Mouse (Mus musculus): ENCODE data around the gene Pmf1. TPM values are rescaled to one million over a fixed set of nuclear protein-coding genes. Genes with fewer than 3 reads are reported as not detected.
"Not testable (repeated sequence)": the region's sequence is repeated elsewhere in the genome, so short reads cannot be mapped to it uniquely, and the experiment has no call there.

The Pmf1 gene
- total RNA-seq, 2 experiments from 2014 or later = 6.5 to 6.6 TPM

GRCm38 (mm10) chr3:88436395-88437201 lies 26.5 kb upstream of the Pmf1 start:
- intact Hi-C loops (cut with DNase I) = loop anchor here (1.0 kb wide), 1 partner anchor 26 kb away; the partner anchor contains the start of gene Pmf1
- DNase-seq (ENCODE audit: extremely low spot score in 1 of 2, low spot score in 2 of 2) = peak; percentile 57 to 61
- H3K4me3 ChIP-seq = peak overlapping the region; percentile 17; the same call in 1 of the 2 replicates
- peak; percentile 56 for TF ChIP-seq CTCF (IDR thresholded peaks at IDR 0.05)
- H3K27ac ChIP-seq = peak overlapping the region; percentile 79

- Histone ChIP-seq H3K4me3 (no peak overlapping the region), H3K27ac (peak overlapping the region; percentile 79)
- TF ChIP-seq CTCF (IDR thresholded peaks at IDR 0.05) = no peak; the same call in 1 of the 2 replicates
- DNase-seq (ENCODE audit: extremely low spot score in 1 of 2, low spot score in 2 of 2) = peak; percentile 84 to 86
- intact Hi-C loops (cut with DNase I) = no loop called here
Measured at GRCm38 (mm10) chr3:88435515-88435914, 25.4 kb upstream of the Pmf1 start.

GRCm38 (mm10) chr3:88428639-88429038 lies 18.5 kb upstream of the Pmf1 start:
- H3K27ac ChIP-seq; DNase-seq (ENCODE audit: extremely low spot score in 1 of 2, low spot score in 2 of 2); H3K4me3 ChIP-seq: not testable (repeated sequence)
- intact Hi-C loops (cut with DNase I) = loop anchor here (5.0 kb wide), 1 partner anchor 39 kb away; no protein-coding TSS in a partner anchor

GRCm38 (mm10) chr3:88427342-88427905 lies 17.3 kb upstream of the Pmf1 start:
- DNase-seq (ENCODE audit: extremely low spot score in 1 of 2, low spot score in 2 of 2) = no peak
- TF ChIP-seq CTCF (IDR thresholded peaks at IDR 0.05) = no peak
- intact Hi-C loops (cut with DNase I) = loop anchor here (5.0 kb wide), 1 partner anchor 40 kb away; no protein-coding TSS in a partner anchor
- H3K4me3 ChIP-seq = no peak overlapping the region
- no peak overlapping the region for H3K27ac ChIP-seq

- Histone ChIP-seq H3K4me3 (no peak overlapping the region; the same call in 1 of the 2 replicates), H3K27ac (peak overlapping the region; percentile 42; the same call in 1 of the 2 replicates)
- intact Hi-C loops (cut with DNase I) = loop anchor here (2.0 to 5.0 kb wide), 2 partner anchors 15 to 41 kb away; partner anchors contain the start of gene Pmf1
- no peak for DNase-seq (ENCODE audit: extremely low spot score in 1 of 2, low spot score in 2 of 2)
- TF ChIP-seq CTCF (IDR thresholded peaks at IDR 0.05) = no peak
Measured at GRCm38 (mm10) chr3:88425708-88426420, 15.7 kb upstream of the Pmf1 start.

- Histone ChIP-seq H3K4me3 (peak overlapping the region; percentile 81), H3K27ac (peak overlapping the region; percentile 42; the same call in 1 of the 2 replicates)
- DNase-seq (ENCODE audit: extremely low spot score in 1 of 2, low spot score in 2 of 2) = no peak
- intact Hi-C loops (cut with DNase I) = loop anchor here (2.0 to 5.0 kb wide), 2 partner anchors 15 to 42 kb away; partner anchors contain the start of gene Pmf1
- no peak for TF ChIP-seq CTCF (IDR thresholded peaks at IDR 0.05)
Measured at GRCm38 (mm10) chr3:88425330-88425689, 15.2 kb upstream of the Pmf1 start.

GRCm38 (mm10) chr3:88424605-88425329 lies 14.6 kb upstream of the Pmf1 start, which contains the start of gene Slc25a44:
Gene Slc25a44 (minus strand): TSS chr3:88425139.
- intact Hi-C loops (cut with DNase I) = loop anchor here (2.0 to 5.0 kb wide), 2 partner anchors 14 to 43 kb away; partner anchors contain the start of gene Pmf1
- no peak for TF ChIP-seq CTCF (IDR thresholded peaks at IDR 0.05)
- H3K4me3 ChIP-seq = peak within 1 kb of the TSS; percentile 81
- H3K27ac ChIP-seq = peak within 1 kb of the TSS; percentile 93
- peak; percentile 92 to 93 for DNase-seq (ENCODE audit: extremely low spot score in 1 of 2, low spot score in 2 of 2)

- DNase-seq (ENCODE audit: extremely low spot score in 1 of 2, low spot score in 2 of 2) = no peak
- intact Hi-C loops (cut with DNase I) = no loop called here
- TF ChIP-seq CTCF (IDR thresholded peaks at IDR 0.05) = no peak; the same call in none of the 2 replicates
- peak overlapping the region; percentile 17; the same call in 1 of the 2 replicates for H3K4me3 ChIP-seq
- no peak overlapping the region for H3K27ac ChIP-seq
Measured at GRCm38 (mm10) chr3:88422020-88422720, 12.0 kb upstream of the Pmf1 start.

GRCm38 (mm10) chr3:88420771-88421170 lies 10.6 kb upstream of the Pmf1 start:
- no peak for DNase-seq (ENCODE audit: extremely low spot score in 1 of 2, low spot score in 2 of 2)
- Histone ChIP-seq H3K4me3 (no peak overlapping the region), H3K27ac (no peak overlapping the region)
- no peak for TF ChIP-seq CTCF (IDR thresholded peaks at IDR 0.05)
- intact Hi-C loops (cut with DNase I) = no loop called here

GRCm38 (mm10) chr3:88418016-88418415 lies 7.9 kb upstream of the Pmf1 start:
- Histone ChIP-seq H3K4me3 (no peak overlapping the region), H3K27ac (no peak overlapping the region)
- no peak for DNase-seq (ENCODE audit: extremely low spot score in 1 of 2, low spot score in 2 of 2)
- intact Hi-C loops (cut with DNase I) = no loop called here
- no peak for TF ChIP-seq CTCF (IDR thresholded peaks at IDR 0.05)

All from left cerebral cortex, adult 2 months (tissue).